Mouse (Mus musculus) B cell, adult (primary cell): Measurements from ENCODE around the gene Olfr175-ps1. TPM values are rescaled to one million over a fixed set of nuclear protein-coding genes. Genes with fewer than 3 reads are reported as not detected.

Source experiments
- total RNA-seq: library from RNA; stranded (reverse); gene quantifications from 4 replicates; pipeline ENCODE4 v1.2.4, GENCODE M21; 2023; ENCODE audit not compliant: inconsistent age

Gene Olfr175-ps1
- total RNA-seq: not detected in 4 replicates

GRCm38 (mm10) chr16:58826732-58827319, at the start of gene Olfr175-ps1:
TSS of gene Olfr175-ps1 (minus strand) at chr16:58826782.

GRCm38 (mm10) chr16:58874668-58875067, 48.1 kb upstream of the Olfr175-ps1 start, which contains the start of gene Olfr177:
TSS of gene Olfr177 (minus strand) at chr16:58874768.

GRCm38 (mm10) chr16:58800168-58800567, 26.4 kb downstream of the Olfr175-ps1 start, which contains the start of gene Olfr173:
TSS of gene Olfr173 (minus strand) at chr16:58800268.

Other genes with a start within 250 kb of the Olfr175-ps1 start
- not detected in 4 replicates for gene Gm813, start 209.8 kb downstream of the Olfr175-ps1 start, total RNA-seq
- not detected in 4 replicates for gene E330017A01Rik, start 188.0 kb downstream of the Olfr175-ps1 start, total RNA-seq
- gene Cpox, start 156.5 kb downstream of the Olfr175-ps1 start, total RNA-seq: 9.4 to 13.2 TPM (median 12.9 TPM) in 4 replicates
- gene Gpr15, start 107.7 kb downstream of the Olfr175-ps1 start, total RNA-seq: not detected in 4 replicates
- gene Cldnd1, start 98.9 kb downstream of the Olfr175-ps1 start, total RNA-seq: 43.8 to 58.0 TPM (median 51.3 TPM) in 4 replicates
- not detected in 4 replicates for gene Olfr172, start 63.6 kb downstream of the Olfr175-ps1 start, total RNA-seq
- not detected in 4 replicates for gene Olfr173, start 26.5 kb downstream of the Olfr175-ps1 start, total RNA-seq
- not detected in 4 replicates for gene Olfr177, start 48.0 kb upstream of the Olfr175-ps1 start, total RNA-seq
- gene Olfr178, start 65.3 kb upstream of the Olfr175-ps1 start, total RNA-seq: not detected in 4 replicates
- gene Olfr181, start 102.0 kb upstream of the Olfr175-ps1 start, total RNA-seq: not detected in 4 replicates
- not detected in 4 replicates for gene Olfr180, start 102.6 kb upstream of the Olfr175-ps1 start, total RNA-seq
- not detected in 4 replicates for gene Olfr183, start 168.6 kb upstream of the Olfr175-ps1 start, total RNA-seq
- not detected in 4 replicates for gene Olfr186, start 203.5 kb upstream of the Olfr175-ps1 start, total RNA-seq
- not detected in 4 replicates for gene Olfr187, start 213.0 kb upstream of the Olfr175-ps1 start, total RNA-seq